Mouse (Mus musculus): ENCODE measurements around the gene Wrap53. TPM values are rescaled to one million over a fixed set of nuclear protein-coding genes. Genes with fewer than 3 reads are reported as not detected.
"Not testable (repeated sequence)": the region's sequence is repeated elsewhere in the genome, so short reads cannot be mapped to it uniquely, and the experiment has no call there.

The Wrap53 gene
- polyA plus RNA-seq (2015; fragmentation: Nextera tagmentation; extraction: Ambion mirVana), result 16.8 TPM in 2 replicates

GRCm38 (mm10) chr11:69580091-69580514, at the start of gene Wrap53, which contains the start of gene Trp53:
Gene Wrap53, minus strand, starts transcription at chr11:69580255.
Gene Trp53, plus strand, starts transcription at chr11:69580359.
- Histone ChIP-seq H3K9me3 (no peaks in the 10 kb centered on the region), H3K4me3 (peak within 1 kb of the TSS; percentile 85), H3K4me1 (peaks cover 39% of the 10 kb centered on the region), H3K27me3 (replicated peaks) (no peaks in the 10 kb centered on the region), H3K27ac (replicated peaks) (peak within 1 kb of the TSS; percentile 96), H3K4me2 (peak within 1 kb of the TSS; percentile 80), H3K9ac (peak within 1 kb of the TSS; percentile 93), H3K36me3 (peaks cover 39% of the 10 kb centered on the region)
- peak; percentile 25; the same call in 1 of the 2 replicates for ATAC-seq (ENCODE audit: extremely low read depth, insufficient number of reproducible peaks, low FRiP score, low TSS enrichment)
- under 1% methylated on average over 13 of the region's 13 CpGs for WGBS

- Histone ChIP-seq H3K9ac (no peak overlapping the region), H3K27ac (replicated peaks) (no peak overlapping the region), H3K4me2 (no peak overlapping the region), H3K4me1 (peaks cover 18% of the 10 kb centered on the region), H3K9me3 (no peaks in the 10 kb centered on the region), H3K4me3 (no peak overlapping the region), H3K27me3 (replicated peaks) (no peaks in the 10 kb centered on the region), H3K36me3 (no peaks in the 10 kb centered on the region)
- 50% methylated on average over 1 of the region's 1 CpGs for WGBS
- ATAC-seq (ENCODE audit: extremely low read depth, insufficient number of reproducible peaks, low FRiP score, low TSS enrichment), result no peak
Observed at GRCm38 (mm10) chr11:69629802-69630201, 49.7 kb upstream of the Wrap53 start.

- Histone ChIP-seq H3K4me1 (peaks cover 6% of the 10 kb centered on the region), H3K36me3 (no peaks in the 10 kb centered on the region), H3K4me2 (no peak overlapping the region), H3K9ac (no peak overlapping the region), H3K9me3 (no peaks in the 10 kb centered on the region), H3K27me3 (replicated peaks) (no peaks in the 10 kb centered on the region), H3K27ac (replicated peaks) (no peak overlapping the region), H3K4me3 (no peak overlapping the region)
- 33% methylated on average over 6 of the region's 6 CpGs for WGBS
- no peak for ATAC-seq (ENCODE audit: extremely low read depth, insufficient number of reproducible peaks, low FRiP score, low TSS enrichment)
Observed at GRCm38 (mm10) chr11:69628286-69628685, 48.2 kb upstream of the Wrap53 start.

- H3K36me3 ChIP-seq; H3K4me2 ChIP-seq; H3K9ac ChIP-seq; H3K4me3 ChIP-seq; H3K9me3 ChIP-seq; H3K27ac ChIP-seq (replicated peaks); ATAC-seq (ENCODE audit: extremely low read depth, insufficient number of reproducible peaks, low FRiP score, low TSS enrichment); H3K27me3 ChIP-seq (replicated peaks): not testable (repeated sequence)
- 90% methylated on average over 2 of the region's 2 CpGs for WGBS
- peaks cover 22% of the 10 kb centered on the region for H3K4me1 ChIP-seq
Observed at GRCm38 (mm10) chr11:69624339-69624738, 44.3 kb upstream of the Wrap53 start.

GRCm38 (mm10) chr11:69623006-69623405, 43.0 kb upstream of the Wrap53 start:
- Histone ChIP-seq H3K4me3 (peak overlapping the region; percentile 73), H3K9ac (peak overlapping the region; percentile 90), H3K4me1 (peaks cover 22% of the 10 kb centered on the region), H3K9me3 (no peaks in the 10 kb centered on the region), H3K4me2 (peak overlapping the region; percentile 81), H3K36me3 (no peaks in the 10 kb centered on the region), H3K27ac (replicated peaks) (no peak overlapping the region), H3K27me3 (replicated peaks) (no peaks in the 10 kb centered on the region)
- 73% methylated on average over 4 of the region's 4 CpGs for WGBS
- ATAC-seq (ENCODE audit: extremely low read depth, insufficient number of reproducible peaks, low FRiP score, low TSS enrichment), result no peak

GRCm38 (mm10) chr11:69622406-69622805, 42.4 kb upstream of the Wrap53 start:
- Histone ChIP-seq H3K4me2 (peak overlapping the region; percentile 81), H3K27me3 (replicated peaks) (no peaks in the 10 kb centered on the region), H3K9ac (peak overlapping the region; percentile 90), H3K4me3 (peak overlapping the region; percentile 73), H3K4me1 (peaks cover 22% of the 10 kb centered on the region), H3K9me3 (no peaks in the 10 kb centered on the region), H3K36me3 (no peaks in the 10 kb centered on the region), H3K27ac (replicated peaks) (peak overlapping the region; percentile 70; the same call in 1 of the 2 replicates)
- 34% methylated on average over 6 of the region's 6 CpGs for WGBS
- no peak for ATAC-seq (ENCODE audit: extremely low read depth, insufficient number of reproducible peaks, low FRiP score, low TSS enrichment)

- ATAC-seq (ENCODE audit: extremely low read depth, insufficient number of reproducible peaks, low FRiP score, low TSS enrichment), result peak; percentile 75; the same call in 1 of the 2 replicates
- Histone ChIP-seq H3K9me3 (no peaks in the 10 kb centered on the region), H3K4me3 (peak within 1 kb of the TSS; percentile 73), H3K4me2 (peak within 1 kb of the TSS; percentile 81), H3K27me3 (replicated peaks) (peaks cover 4% of the 10 kb centered on the region; the same call in 1 of the 2 replicates), H3K27ac (replicated peaks) (peak within 1 kb of the TSS; percentile 70), H3K4me1 (peaks cover 22% of the 10 kb centered on the region), H3K36me3 (no peaks in the 10 kb centered on the region), H3K9ac (peak within 1 kb of the TSS; percentile 90)
- WGBS, result 2% methylated on average over 20 of the region's 20 CpGs
Observed at GRCm38 (mm10) chr11:69621571-69622268, 41.7 kb upstream of the Wrap53 start, which contains the start of gene Sat2. Gene Sat2, plus strand, starts transcription at chr11:69622024.

- ATAC-seq (ENCODE audit: extremely low read depth, insufficient number of reproducible peaks, low FRiP score, low TSS enrichment), result no peak
- Histone ChIP-seq H3K4me1 (peaks cover 22% of the 10 kb centered on the region), H3K27me3 (replicated peaks) (peaks cover 16% of the 10 kb centered on the region), H3K4me3 (no peak overlapping the region), H3K4me2 (no peak overlapping the region), H3K9ac (0 out of 2 replicates have a peak overlapping the region, but pooled peaks have one; percentile 10), H3K27ac (replicated peaks) (no peak overlapping the region), H3K36me3 (no peaks in the 10 kb centered on the region), H3K9me3 (no peaks in the 10 kb centered on the region)
- WGBS, result 59% methylated on average over 7 of the region's 7 CpGs
Observed at GRCm38 (mm10) chr11:69620394-69621081, 40.5 kb upstream of the Wrap53 start.

- WGBS, result 45% methylated on average over 5 of the region's 5 CpGs
- H3K4me1 ChIP-seq, result peaks cover 27% of the 10 kb centered on the region
- no peaks in the 10 kb centered on the region for H3K36me3 ChIP-seq
- H3K27ac ChIP-seq (replicated peaks), result no peak within 1 kb of the TSS
- H3K27me3 ChIP-seq (replicated peaks), result peaks cover 23% of the 10 kb centered on the region
- H3K9me3 ChIP-seq, result no peaks in the 10 kb centered on the region
- peak within 1 kb of the TSS; percentile 50; the same call in 1 of the 2 replicates for H3K9ac ChIP-seq
- ATAC-seq (ENCODE audit: extremely low read depth, insufficient number of reproducible peaks, low FRiP score, low TSS enrichment), result no peak
- no peak within 1 kb of the TSS for H3K4me3 ChIP-seq
- no peak within 1 kb of the TSS for H3K4me2 ChIP-seq
Observed at GRCm38 (mm10) chr11:69617805-69618204, 37.8 kb upstream of the Wrap53 start, which contains the start of gene Shbg. Gene Shbg, minus strand, starts transcription at chr11:69617905.

GRCm38 (mm10) chr11:69616781-69617180, 36.7 kb upstream of the Wrap53 start:
- H3K4me2 ChIP-seq, result no peak overlapping the region
- H3K27ac ChIP-seq (replicated peaks), result no peak overlapping the region
- no peaks in the 10 kb centered on the region for H3K36me3 ChIP-seq
- WGBS, result 40% methylated on average over 10 of the region's 10 CpGs
- peak overlapping the region; percentile 50; the same call in 1 of the 2 replicates for H3K9ac ChIP-seq
- no peak for ATAC-seq (ENCODE audit: extremely low read depth, insufficient number of reproducible peaks, low FRiP score, low TSS enrichment)
- peaks cover 23% of the 10 kb centered on the region for H3K27me3 ChIP-seq (replicated peaks)
- no peak overlapping the region for H3K4me3 ChIP-seq
- H3K4me1 ChIP-seq, result peaks cover 21% of the 10 kb centered on the region
- H3K9me3 ChIP-seq, result no peaks in the 10 kb centered on the region

GRCm38 (mm10) chr11:69614257-69614588, 34.2 kb upstream of the Wrap53 start:
- Histone ChIP-seq H3K4me1 (peaks cover 13% of the 10 kb centered on the region), H3K4me2 (peak overlapping the region; percentile 61), H3K27me3 (replicated peaks) (peaks cover 23% of the 10 kb centered on the region), H3K9ac (peak overlapping the region; percentile 52; the same call in 1 of the 2 replicates), H3K4me3 (peak overlapping the region; percentile 27)
- H3K9me3 ChIP-seq; H3K27ac ChIP-seq (replicated peaks); ATAC-seq (ENCODE audit: extremely low read depth, insufficient number of reproducible peaks, low FRiP score, low TSS enrichment); H3K36me3 ChIP-seq: not testable (repeated sequence)
- WGBS, result 43% methylated on average over 11 of the region's 11 CpGs

Measured in heart, embryonic 13.5 days (tissue).